Mouse (Mus musculus) heart, embryonic 12.5 days (tissue): ENCODE measurements around the gene Eif4a2. TPM values are rescaled to one million over a fixed set of nuclear protein-coding genes. Genes with fewer than 3 reads are reported as not detected.
"Not testable (repeated sequence)": the region's sequence is repeated elsewhere in the genome, so short reads cannot be mapped to it uniquely, and the experiment has no call there.

Experiments
- ATAC-seq: fragments of 200-750 bp; cut with Nextera tagmentation; 2 replicates; pipeline ENCODE4 v1.8.0; 2017; ENCODE audit warnings: moderate TSS enrichment, moderate library complexity; ENCODE audit not compliant: insufficient number of reproducible peaks, low FRiP score
- H3K27ac ChIP-seq: fragments of 300-500 bp; sonication (generic); 2 replicates; pipeline ENCODE4 v1.5.1; 2016; ENCODE audit warnings: mild to moderate bottlenecking, moderate library complexity; ENCODE audit not compliant: poor library complexity, severe bottlenecking
- H3K27me3 ChIP-seq: fragments of 300-500 bp; sonication (generic); replicated peaks from 2 replicates; pipeline ENCODE4 v1.6.1; 2016; ENCODE audit warnings: mild to moderate bottlenecking, moderate library complexity
- H3K36me3 ChIP-seq: fragments of 300-500 bp; sonication (generic); 2 replicates; pipeline ENCODE4 v1.6.1; 2016; ENCODE audit warnings: mild to moderate bottlenecking, moderate library complexity
- H3K4me1 ChIP-seq: fragments of 300-500 bp; sonication (generic); replicated peaks from 2 replicates; pipeline ENCODE4 v1.6.1; 2016; ENCODE audit warnings: mild to moderate bottlenecking
- H3K4me2 ChIP-seq: fragments of 300-500 bp; sonication (generic); 2 replicates; pipeline ENCODE4 v1.6.1; 2016; ENCODE audit warnings: mild to moderate bottlenecking, moderate library complexity
- H3K4me3 ChIP-seq: fragments of 300-500 bp; sonication (generic); 2 replicates; pipeline ENCODE4 v1.5.1; 2016; ENCODE audit warnings: mild to moderate bottlenecking
- H3K9ac ChIP-seq: fragments of 300-500 bp; sonication (generic); 2 replicates; pipeline ENCODE4 v1.6.1; 2016; ENCODE audit warnings: mild to moderate bottlenecking, moderate library complexity
- H3K9me3 ChIP-seq: fragments of 300-500 bp; sonication (generic); replicated peaks from 2 replicates; pipeline ENCODE4 v1.6.1; 2016; ENCODE audit warnings: mild to moderate bottlenecking, moderate library complexity
- WGBS: fragments of 180-500 bp; shearing (Covaris S2); methylation state at CpG from one replicate; pipeline ENCODE4 v1.1.7; 2016; 5-methylcytosine and 5-hydroxymethylcytosine counted together
- polyA plus RNA-seq: library from polyadenylated mRNA; unstranded; fragments of >200 nt; fragmentation: Nextera tagmentation; extraction: Ambion mirVana; gene quantifications from 2 replicates; pipeline ENCODE4 v1.2.1, GENCODE M21; 2016

The Eif4a2 gene
- polyA plus RNA-seq, 1 experiment from 2014 or later = 195 TPM

- not testable (repeated sequence) for H3K27ac ChIP-seq, H3K27me3 ChIP-seq, H3K9me3 ChIP-seq, H3K4me2 ChIP-seq, H3K9ac ChIP-seq, ATAC-seq, H3K4me3 ChIP-seq, H3K36me3 ChIP-seq
- H3K4me1 ChIP-seq = peaks cover 14% of the 10 kb centered on the region
- WGBS = 91% methylated on average over 5 of the region's 5 CpGs
Observed at GRCm38 (mm10) chr16:23095581-23095980, 11.7 kb upstream of the Eif4a2 start.

DNA sequence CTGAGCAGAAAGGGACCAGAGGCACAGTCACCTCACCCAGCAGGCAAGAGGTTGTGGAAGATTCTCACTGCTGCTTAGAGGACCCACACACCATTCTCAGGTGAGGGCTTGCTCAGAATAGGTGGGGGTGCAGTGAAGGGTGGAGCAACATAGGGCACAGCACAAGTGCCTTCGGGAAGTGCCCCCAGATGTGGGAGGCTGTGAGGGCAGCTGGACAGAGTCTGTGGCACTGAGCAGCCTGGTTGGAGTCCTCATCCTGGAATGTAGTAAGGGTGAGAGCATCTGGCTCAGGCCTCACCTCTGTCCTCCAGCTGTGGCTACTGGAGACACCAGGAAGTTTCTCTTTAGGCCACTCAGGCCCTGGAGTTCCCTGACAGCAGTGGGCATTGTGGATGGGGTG is 10.4 kb upstream of the Eif4a2 start:
- not testable (repeated sequence) for H3K27me3 ChIP-seq, H3K4me3 ChIP-seq, ATAC-seq, H3K9me3 ChIP-seq, H3K36me3 ChIP-seq, H3K27ac ChIP-seq, H3K9ac ChIP-seq, H3K4me2 ChIP-seq
- peaks cover 18% of the 10 kb centered on the region for H3K4me1 ChIP-seq
- 76% methylated on average over 1 of the region's 1 CpGs for WGBS

DNA sequence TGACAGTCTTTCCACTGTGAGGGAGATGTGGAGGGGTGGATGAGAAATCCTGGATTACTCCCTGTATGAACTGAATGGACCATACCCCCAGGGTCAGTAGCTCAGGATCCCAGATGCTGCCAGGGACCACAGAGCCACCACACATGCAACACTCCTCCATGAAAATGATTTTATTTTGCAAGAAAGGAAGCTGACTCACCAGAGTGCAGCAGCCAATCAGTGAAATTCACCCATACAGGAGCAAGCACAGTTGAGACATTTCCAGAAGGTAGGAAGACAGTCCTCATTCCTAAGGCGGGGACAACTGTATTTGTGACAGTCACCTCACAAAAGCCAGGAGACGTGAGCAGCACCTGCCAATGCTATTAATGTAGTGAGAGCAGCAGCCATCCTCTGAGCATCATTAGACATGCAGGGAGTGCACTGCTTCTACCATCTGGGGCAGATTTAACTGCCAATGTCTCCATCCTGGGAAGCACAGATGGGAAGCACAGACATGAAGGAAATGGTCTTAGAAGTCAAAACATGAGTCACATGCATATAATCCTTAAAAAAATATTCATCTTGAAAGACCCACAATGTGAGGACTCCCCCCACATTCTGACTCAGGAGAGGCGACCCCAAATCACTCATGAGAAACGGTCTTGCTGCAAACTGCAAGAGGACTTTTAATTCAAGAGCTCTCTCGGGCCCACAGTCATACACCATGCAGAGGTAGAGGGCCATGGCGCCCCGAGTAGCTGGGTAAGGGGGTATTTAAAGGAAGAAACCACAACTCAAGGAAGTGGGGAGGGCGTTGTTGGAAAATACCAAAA is 9.7 kb upstream of the Eif4a2 start:
- H3K27me3 ChIP-seq, H3K27ac ChIP-seq, H3K4me3 ChIP-seq, H3K9me3 ChIP-seq, H3K9ac ChIP-seq, H3K4me2 ChIP-seq, ATAC-seq, H3K36me3 ChIP-seq: not testable (repeated sequence)
- H3K4me1 ChIP-seq = peaks cover 18% of the 10 kb centered on the region
- 76% methylated on average over 8 of the region's 8 CpGs for WGBS

DNA sequence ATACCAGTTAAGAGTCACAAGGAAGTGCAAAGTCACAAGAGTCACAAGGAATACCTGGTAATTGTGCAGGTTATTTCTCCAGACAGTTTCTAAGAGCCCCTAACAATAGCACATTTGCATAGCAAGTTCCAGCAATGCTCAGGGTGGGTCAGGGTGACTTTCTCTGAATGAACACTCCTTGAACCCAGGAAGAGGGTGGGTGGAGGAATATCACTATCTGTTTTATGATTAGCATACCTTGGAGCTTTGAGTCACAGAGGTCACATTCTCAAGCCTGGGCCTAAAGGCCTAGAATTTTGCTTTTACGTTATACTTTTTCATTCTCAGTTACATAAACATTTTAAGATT is 9.2 kb upstream of the Eif4a2 start:
- H3K27me3 ChIP-seq, H3K4me2 ChIP-seq, H3K27ac ChIP-seq, H3K36me3 ChIP-seq, ATAC-seq, H3K9ac ChIP-seq, H3K4me3 ChIP-seq, H3K9me3 ChIP-seq: not testable (repeated sequence)
- WGBS = 88% methylated on average over 1 of the region's 1 CpGs
- peaks cover 18% of the 10 kb centered on the region for H3K4me1 ChIP-seq

DNA sequence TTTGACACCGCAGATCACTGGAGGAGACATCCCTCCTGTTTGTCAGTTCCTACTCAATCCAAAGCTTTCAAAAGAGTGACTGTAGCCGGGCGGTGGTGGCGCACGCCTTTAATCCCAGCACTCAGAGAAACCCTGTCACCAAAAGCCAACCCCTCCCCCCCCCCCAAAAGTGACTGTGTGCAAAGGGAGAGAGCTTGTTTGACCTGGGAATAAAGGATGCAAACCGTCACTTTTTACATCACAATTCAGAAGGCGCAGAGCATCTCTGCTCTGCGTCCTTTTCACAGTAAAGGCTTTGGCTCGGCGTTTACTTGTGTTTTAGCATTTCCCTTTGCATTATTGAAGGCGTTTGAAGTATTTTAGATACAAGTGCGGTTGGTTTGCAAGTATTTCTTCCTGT is 7.6 kb upstream of the Eif4a2 start:
- WGBS = 10% methylated on average over 12 of the region's 12 CpGs
- ATAC-seq = no peak
- peaks cover 18% of the 10 kb centered on the region for H3K4me1 ChIP-seq
- H3K4me2 ChIP-seq = peak overlapping the region; percentile 85
- peak overlapping the region; percentile 61; the same call in 1 of the 2 replicates for H3K27ac ChIP-seq
- peak overlapping the region; percentile 53 for H3K4me3 ChIP-seq
- no peaks in the 10 kb centered on the region for H3K36me3 ChIP-seq
- no peaks in the 10 kb centered on the region for H3K27me3 ChIP-seq
- H3K9ac ChIP-seq = peak overlapping the region; percentile 73
- no peaks in the 10 kb centered on the region for H3K9me3 ChIP-seq

- H3K4me2 ChIP-seq = peak overlapping the region; percentile 85
- H3K9ac ChIP-seq = peak overlapping the region; percentile 73
- H3K9me3 ChIP-seq = no peaks in the 10 kb centered on the region
- H3K27me3 ChIP-seq = no peaks in the 10 kb centered on the region
- H3K36me3 ChIP-seq = no peaks in the 10 kb centered on the region
- peak overlapping the region; percentile 61 for H3K27ac ChIP-seq
- peak overlapping the region; percentile 53 for H3K4me3 ChIP-seq
- WGBS = 2% methylated on average over 9 of the region's 9 CpGs
- H3K4me1 ChIP-seq = peaks cover 18% of the 10 kb centered on the region
- peak; percentile 77 for ATAC-seq
Observed at GRCm38 (mm10) chr16:23100099-23100575, 7.1 kb upstream of the Eif4a2 start.

- Histone ChIP-seq H3K27ac (peak overlapping the region; percentile 61), H3K4me3 (peak overlapping the region; percentile 53), H3K9me3 (no peaks in the 10 kb centered on the region), H3K27me3 (no peaks in the 10 kb centered on the region), H3K4me2 (peak overlapping the region; percentile 85), H3K9ac (peak overlapping the region; percentile 73), H3K4me1 (peaks cover 18% of the 10 kb centered on the region), H3K36me3 (no peaks in the 10 kb centered on the region)
- ATAC-seq = peak; percentile 60
- 9% methylated on average over 10 of the region's 10 CpGs for WGBS
Observed at GRCm38 (mm10) chr16:23100613-23101012, 6.6 kb upstream of the Eif4a2 start.

DNA sequence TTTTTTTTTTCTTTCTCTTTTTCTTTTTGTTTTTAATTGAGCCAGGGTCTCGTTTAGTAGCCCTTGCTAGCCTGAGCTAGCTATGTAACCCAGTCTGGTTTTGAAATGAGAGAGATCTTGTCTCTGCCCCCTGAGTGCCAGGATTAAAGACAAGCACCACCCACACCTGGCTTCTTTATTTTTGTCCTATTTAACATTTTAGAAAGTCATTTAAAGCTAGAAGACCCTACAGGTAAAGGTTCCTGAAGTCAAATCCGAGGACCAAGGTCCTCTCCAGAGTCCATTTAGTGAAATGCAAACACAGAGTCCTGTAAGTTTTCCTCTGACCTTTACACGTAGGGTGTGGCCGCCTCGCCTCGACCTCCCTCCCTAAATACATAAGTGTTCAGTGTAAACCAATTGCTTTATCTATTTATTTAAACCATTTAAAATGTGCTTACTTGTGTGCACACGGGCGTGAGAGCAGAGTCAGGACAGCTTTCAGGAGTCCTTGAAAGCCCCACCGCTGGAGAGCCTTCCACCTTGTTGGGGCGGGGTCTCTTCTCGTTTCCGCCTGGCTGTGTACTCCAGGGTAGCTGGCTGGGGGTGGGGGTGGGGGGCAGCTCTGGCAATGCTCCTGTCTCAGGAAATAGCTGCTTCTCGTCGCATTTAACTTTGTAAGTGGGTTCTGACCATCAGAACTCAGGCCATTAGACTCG is 4.8 kb upstream of the Eif4a2 start:
- no peak for ATAC-seq
- Histone ChIP-seq H3K4me1 (peaks cover 18% of the 10 kb centered on the region), H3K9me3 (no peaks in the 10 kb centered on the region), H3K36me3 (no peaks in the 10 kb centered on the region), H3K27me3 (no peaks in the 10 kb centered on the region), H3K27ac (peak overlapping the region; percentile 58), H3K9ac (peak overlapping the region; percentile 78), H3K4me2 (peak overlapping the region; percentile 73), H3K4me3 (peak overlapping the region; percentile 55)
- 10% methylated on average over 15 of the region's 15 CpGs for WGBS

- peak overlapping the region; percentile 78 for H3K9ac ChIP-seq
- no peak for ATAC-seq
- peak overlapping the region; percentile 55 for H3K4me3 ChIP-seq
- H3K27ac ChIP-seq = peak overlapping the region; percentile 58
- 31% methylated on average over 17 of the region's 17 CpGs for WGBS
- H3K36me3 ChIP-seq = peaks cover under 1% of the 10 kb centered on the region; the same call in 1 of the 2 replicates
- H3K27me3 ChIP-seq = no peaks in the 10 kb centered on the region
- H3K4me1 ChIP-seq = peaks cover 18% of the 10 kb centered on the region
- no peaks in the 10 kb centered on the region for H3K9me3 ChIP-seq
- H3K4me2 ChIP-seq = peak overlapping the region; percentile 73
Observed at GRCm38 (mm10) chr16:23103038-23103745, 4.1 kb upstream of the Eif4a2 start.

DNA sequence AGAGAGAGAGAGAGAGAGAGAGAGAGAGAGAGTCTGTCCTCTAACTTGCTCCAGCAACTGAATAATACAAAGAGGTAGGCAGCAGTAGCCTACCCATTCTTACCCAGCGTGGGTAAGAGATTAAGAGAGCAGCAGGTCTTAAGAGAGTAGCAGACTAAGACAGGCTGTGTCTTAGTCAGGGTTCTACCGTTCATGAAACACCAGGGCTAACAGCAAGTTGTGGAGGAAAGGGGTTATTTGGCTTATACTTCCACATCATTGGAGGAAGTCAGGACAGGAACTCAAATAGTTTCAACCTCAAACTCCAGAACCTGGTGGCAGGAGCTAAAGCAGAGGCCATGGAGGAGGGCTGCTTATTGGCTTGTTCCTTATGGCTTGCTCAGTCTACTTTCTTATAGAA is 3.4 kb upstream of the Eif4a2 start:
- no peaks in the 10 kb centered on the region for H3K9me3 ChIP-seq
- H3K36me3 ChIP-seq = peaks cover 5% of the 10 kb centered on the region
- ATAC-seq = no peak
- H3K27me3 ChIP-seq = no peaks in the 10 kb centered on the region
- H3K9ac ChIP-seq = no peak overlapping the region
- no peak overlapping the region for H3K4me2 ChIP-seq
- H3K27ac ChIP-seq = no peak overlapping the region
- peaks cover 18% of the 10 kb centered on the region for H3K4me1 ChIP-seq
- H3K4me3 ChIP-seq = no peak overlapping the region
- 68% methylated on average over 2 of the region's 2 CpGs for WGBS

GRCm38 (mm10) chr16:23106121-23106520 is 1.1 kb upstream of the Eif4a2 start:
- H3K9me3 ChIP-seq = no peaks in the 10 kb centered on the region
- WGBS = 74% methylated on average over 7 of the region's 7 CpGs
- ATAC-seq = no peak

More at GRCm38 (mm10) chr16:23106121-23106520, 1.1 kb upstream of the Eif4a2 start:
- Histone ChIP-seq H3K36me3 (peaks cover 26% of the 10 kb centered on the region), H3K4me2 (no peak overlapping the region), H3K4me1 (peaks cover 10% of the 10 kb centered on the region), H3K27me3 (no peaks in the 10 kb centered on the region), H3K9ac (no peak overlapping the region), H3K27ac (no peak overlapping the region), H3K4me3 (no peak overlapping the region)
